Mouse (Mus musculus) neutrophil, adult 65 days (primary cell): ENCODE data around the gene Plcb4. TPM values are rescaled to one million over a fixed set of nuclear protein-coding genes. Genes with fewer than 3 reads are reported as not detected.

Experiments used
- total RNA-seq: library from RNA; stranded (reverse); gene quantifications from 2 replicates; pipeline ENCODE4 v1.2.4, GENCODE M21; 2023

Plcb4 gene
- total RNA-seq: 4.0 and 7.8 TPM in 2 replicates

DNA sequence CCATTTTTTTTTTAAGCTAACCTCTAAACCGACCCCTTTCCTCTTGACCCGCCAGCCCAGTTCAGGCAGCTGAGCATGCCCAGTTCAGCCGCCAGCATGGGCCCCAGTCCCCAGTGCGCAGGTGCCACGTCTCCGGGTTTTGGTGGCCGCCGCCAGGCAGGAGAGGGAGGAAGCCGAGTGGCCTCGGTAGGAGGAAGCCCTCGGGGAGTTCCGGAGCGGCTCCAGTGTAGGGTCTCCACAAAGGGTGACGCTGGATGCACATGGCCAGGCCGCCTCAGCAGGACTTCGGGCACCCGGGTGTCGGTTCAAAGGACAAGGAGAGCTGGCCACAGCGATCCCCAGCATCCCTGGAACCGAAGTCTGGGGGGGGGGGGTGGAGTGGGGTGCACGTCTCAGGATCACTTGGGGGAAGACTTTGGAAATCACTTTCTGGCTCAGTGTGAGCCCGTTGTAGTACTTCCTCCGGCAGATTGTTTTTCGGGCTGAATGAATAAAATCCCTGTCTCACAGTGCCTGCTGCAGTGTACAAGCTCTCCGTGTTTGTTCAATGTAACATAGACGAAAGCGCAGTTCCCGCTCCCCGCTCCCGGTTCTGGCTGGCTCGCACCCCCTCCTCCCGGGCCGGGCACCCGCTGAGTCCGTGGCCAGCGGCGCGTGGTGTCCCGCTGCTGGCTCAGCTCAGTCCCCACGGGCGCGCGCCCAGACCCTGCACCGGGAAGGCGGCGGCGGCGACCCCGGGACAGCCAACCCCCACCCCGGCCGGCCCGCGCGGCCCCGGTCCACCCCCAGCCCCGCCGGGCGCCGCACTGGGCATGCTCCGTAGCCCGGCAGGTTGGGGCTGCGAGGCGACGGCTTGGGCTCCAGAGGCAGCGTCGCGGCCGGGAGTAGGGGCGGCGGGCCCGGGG lies at the start of gene Plcb4:
TSS of gene Plcb4 (plus strand) at position 526 of the 905 bp plus-strand sequence.

GRCm38 (mm10) chr2:136051688-136052289 lies 393.0 kb downstream of the Plcb4 start, which contains the start of gene Lamp5:
TSS of gene Lamp5 (plus strand) at chr2:136052239.

